Mouse (Mus musculus): ENCODE measurements around the gene Mrpl4. TPM values are rescaled to one million over a fixed set of nuclear protein-coding genes. Genes with fewer than 3 reads are reported as not detected.
A peak's percentile ranks its signal among the peaks of the same experiment; 100 is the strongest.

The Mrpl4 gene
- total and polyA plus RNA-seq, 3 experiments = 42.1 to 103 (median 94.8) TPM

GRCm38 (mm10) chr9:21016331-21017176 lies 14.0 kb downstream of the Mrpl4 start:
- Histone ChIP-seq H3K4me2 (ENCODE audit: insufficient read depth, low read depth, poor library complexity, severe bottlenecking) (peak overlapping the region; percentile 89), H3K9ac (ENCODE audit: insufficient read depth, low read depth) (peak overlapping the region; percentile 50), H3K27me3 (replicated peaks) (no peaks in the 10 kb centered on the region), H3K79me2 (replicated peaks; ENCODE audit: control insufficient read depth, extremely low read depth, insufficient read depth, poor library complexity, severe bottlenecking) (peaks cover 55% of the 10 kb centered on the region), H3K4me1 (ENCODE audit: control insufficient read depth in 1 of 2, insufficient read depth in 2 of 2) (peaks cover 23 to 50% of the 10 kb centered on the region in 2 experiments), H3K36me3 (replicated peaks in 1 of 2; ENCODE audit: control insufficient read depth in 1 of 2, insufficient read depth in 1 of 2, low read length in 1 of 2) (peaks cover 29 to 42% of the 10 kb centered on the region in 2 experiments), H3K4me3 (replicated peaks in 1 of 3; ENCODE audit: low read depth in 2 of 3, low read length in 2 of 3, poor library complexity in 1 of 3) (peak overlapping the region; percentile 60 to 90 (median 69)), H3K27ac (ENCODE audit: insufficient read depth, low read depth) (peak overlapping the region; percentile 74), H3K9me3 (replicated peaks; ENCODE audit: low read length) (no peaks in the 10 kb centered on the region)
- peak; percentile 69 for TF ChIP-seq IRF4 (IDR thresholded peaks at IDR 0.05; ENCODE audit: low read depth, low read length)
- TF ChIP-seq ELF1 (IDR thresholded peaks at IDR 0.05; ENCODE audit: low read depth, low read length) = 0 out of 2 replicates have a peak, but pooled peaks have one; percentile 32
- no peak for TF ChIP-seq ZNF384 (IDR thresholded peaks at IDR 0.05; ENCODE audit: low read depth, low read length)
- no peak for TF ChIP-seq CTCF (conservative IDR thresholded peaks at IDR 0.05 in 1 of 2, IDR thresholded peaks at IDR 0.05 in 1 of 2; ENCODE audit: low read depth in 2 of 2, low read length in 2 of 2)
- TF ChIP-seq MYC (IDR thresholded peaks at IDR 0.05; ENCODE audit: low read depth, low read length) = 0 out of 2 replicates have a peak, but pooled peaks have one; percentile 28
- TF ChIP-seq NRF1 (IDR thresholded peaks at IDR 0.05; ENCODE audit: low read depth, low read length) = peak; percentile 48; the same call in 1 of the 2 replicates
- peak; percentile 50; the same call in 1 of the 2 replicates for TF ChIP-seq MEF2A (IDR thresholded peaks at IDR 0.05; ENCODE audit: borderline replicate concordance, low read depth, low read length)
- peak; percentile 59; the same call in 1 of the 2 replicates for TF ChIP-seq CHD2 (IDR thresholded peaks at IDR 0.05; ENCODE audit: low read length)
- TF ChIP-seq USF2 (conservative IDR thresholded peaks at IDR 0.05; ENCODE audit: low read depth, low read length) = no peak
- peak; percentile 53 for TF ChIP-seq BHLHE40 (IDR thresholded peaks at IDR 0.05; ENCODE audit: low read depth, low read length)
- no peak for TF ChIP-seq ZKSCAN1 (IDR thresholded peaks at IDR 0.05; ENCODE audit: borderline replicate concordance, low read depth, low read length)
- TF ChIP-seq RCOR1 (conservative IDR thresholded peaks at IDR 0.05; ENCODE audit: low read depth, low read length) = no peak; the same call in 1 of the 2 replicates
- TF ChIP-seq SIN3A (IDR thresholded peaks at IDR 0.05; ENCODE audit: low read length) = 0 out of 2 replicates have a peak, but pooled peaks have one; percentile 45
- TF ChIP-seq ETS1 (conservative IDR thresholded peaks at IDR 0.05; ENCODE audit: low read depth, low read length) = peak; percentile 76
- no peak for TF ChIP-seq NELFE (IDR thresholded peaks at IDR 0.05; ENCODE audit: low read depth, low read length)
- TF ChIP-seq MAZ (IDR thresholded peaks at IDR 0.05; ENCODE audit: low read depth, low read length) = 0 out of 2 replicates have a peak, but pooled peaks have one; percentile 48
- no peak for TF ChIP-seq MAX (IDR thresholded peaks at IDR 0.05; ENCODE audit: low read length)
- peak; percentile 23; the same call in 1 of the 2 replicates for TF ChIP-seq MXI1 (IDR thresholded peaks at IDR 0.05; ENCODE audit: low read depth, low read length)
- TF ChIP-seq TBP (conservative IDR thresholded peaks at IDR 0.05; ENCODE audit: low read depth, low read length) = 0 out of 2 replicates have a peak, but pooled peaks have one; percentile 9
- no peak for TF ChIP-seq SMC3 (IDR thresholded peaks at IDR 0.05; ENCODE audit: low read depth, low read length)
- TF ChIP-seq ZC3H11A (IDR thresholded peaks at IDR 0.05; ENCODE audit: low read depth, low read length) = no peak
- dilution Hi-C loops (cut with MboI; ENCODE audit: extremely low pct_ligation_motif_present, extremely low pct_unique_long_range_greater_than_20kb, low sequenced_read_pairs) (no loop called here), in situ Hi-C loops (cut with MboI; ENCODE audit: low pct_ligation_motif_present, low pct_unique_long_range_greater_than_20kb, low sequenced_read_pairs) (loop anchor here (10.0 kb wide), 1 partner anchor 128 kb away; the partner anchor contains the start of gene Cdc37)
- no peak for DNase-seq (ENCODE audit: extremely low read depth)
